Mouse (Mus musculus) kidney, postnatal 0 days (tissue): Measurements from ENCODE around the gene 1110002E22Rik. TPM values are rescaled to one million over a fixed set of nuclear protein-coding genes. Genes with fewer than 3 reads are reported as not detected.

ENCODE experiments used
- ATAC-seq: fragments of 200-750 bp; cut with Nextera tagmentation; replicated peaks from 2 replicates; pipeline ENCODE4 v1.8.0; 2017; ENCODE audit warnings: low read depth, moderate number of reproducible peaks, moderate TSS enrichment, moderate library complexity; ENCODE audit not compliant: low FRiP score
- DNase-seq: peaks from one replicate; pipeline ENCODE4 v3.0.0-alpha.2; 2016; ENCODE audit warnings: low spot score
- H3K27ac ChIP-seq: fragments of 300-500 bp; sonication (generic); 2 replicates; pipeline ENCODE4 v1.5.1; 2014; ENCODE audit warnings: mild to moderate bottlenecking
- H3K27me3 ChIP-seq: fragments of 300-500 bp; sonication (generic); 2 replicates; pipeline ENCODE4 v1.6.1; 2014; ENCODE audit warnings: low read length, mixed read lengths; ENCODE audit not compliant: insufficient read depth
- H3K36me3 ChIP-seq: fragments of 300-500 bp; sonication (generic); 2 replicates; pipeline ENCODE4 v1.6.1; 2014; ENCODE audit warnings: low read length, mixed read lengths; ENCODE audit not compliant: insufficient read depth
- H3K4me1 ChIP-seq: fragments of 300-500 bp; sonication (generic); replicated peaks from 2 replicates; pipeline ENCODE4 v1.6.1; 2014; ENCODE audit warnings: antibody characterized with exemption, low read length, mixed read lengths; ENCODE audit not compliant: insufficient read depth
- H3K4me2 ChIP-seq: fragments of 300-500 bp; sonication (generic); 2 replicates; pipeline ENCODE4 v1.6.1; 2014; ENCODE audit warnings: mild to moderate bottlenecking, low read length, moderate library complexity, mixed read lengths
- H3K4me3 ChIP-seq: fragments of 300-500 bp; sonication (generic); replicated peaks from 2 replicates; pipeline ENCODE4 v1.5.1; 2014; ENCODE audit warnings: low read depth, low read length
- H3K9ac ChIP-seq: fragments of 300-500 bp; sonication (generic); 2 replicates; pipeline ENCODE4 v1.6.1; 2014; ENCODE audit warnings: low read depth, low read length
- H3K9me3 ChIP-seq: fragments of 300-500 bp; sonication (generic); replicated peaks from 2 replicates; pipeline ENCODE4 v1.6.1; 2016; ENCODE audit warnings: low read length, inconsistent platforms, mixed read lengths
- CTCF ChIP-seq: IDR thresholded peaks from 2 replicates; pipeline ENCODE4 v1.5.1; 2016; ENCODE audit warnings: antibody characterized with exemption, low read depth, mild to moderate bottlenecking, moderate library complexity
- WGBS: fragments of 180-500 bp; shearing (Covaris S2); extraction: QIAGEN DNeasy Blood & Tissue Kit; methylation state at CpG from one replicate; pipeline ENCODE4 v1.1.7; 2014; 5-methylcytosine and 5-hydroxymethylcytosine counted together
- polyA plus RNA-seq: library from polyadenylated mRNA; unstranded; fragments of >200 nt; fragmentation: Nextera tagmentation; extraction: Ambion mirVana; gene quantifications from 2 replicates; pipeline ENCODE4 v1.2.1, GENCODE M21; 2015

1110002E22Rik gene
- polyA plus RNA-seq, 1 experiment from 2014 or later: 0.13 TPM

DNA sequence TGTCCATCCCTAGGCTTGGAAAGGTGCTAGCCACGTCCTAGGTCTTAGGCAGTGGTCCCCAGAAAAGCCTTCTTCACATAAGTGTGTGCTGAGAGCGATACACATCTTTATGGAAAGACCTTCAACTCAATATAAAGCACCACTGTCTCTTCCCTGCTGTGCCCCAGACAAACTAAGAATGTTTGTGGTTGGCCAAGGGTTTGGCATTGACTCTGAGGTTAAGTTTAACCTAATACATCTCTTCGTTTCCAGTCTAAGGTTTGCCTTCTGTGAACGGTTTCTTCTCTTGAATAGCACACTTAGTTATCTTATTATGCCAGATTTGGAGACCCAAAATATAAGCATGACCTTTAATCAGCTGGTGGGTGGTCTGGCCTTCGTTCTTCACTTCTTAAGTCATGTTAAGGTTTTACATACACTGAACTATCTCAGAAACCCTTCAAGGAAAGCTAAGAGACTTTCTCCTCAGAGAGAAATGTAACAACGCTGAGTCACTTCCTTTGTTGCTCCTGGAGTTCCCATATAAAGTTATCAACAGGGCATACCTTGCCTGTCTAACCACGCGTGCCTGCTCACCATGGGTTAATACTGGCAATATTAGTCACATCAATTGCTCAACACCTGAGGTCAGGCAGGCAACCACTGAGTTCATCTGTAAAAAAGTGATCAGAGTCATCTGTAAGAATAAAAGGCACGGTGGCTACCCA is 3.5 kb upstream of the 1110002E22Rik start:
- no peak for DNase-seq
- no peak overlapping the region for H3K9ac ChIP-seq
- no peak overlapping the region for H3K4me2 ChIP-seq
- no peak for ATAC-seq
- H3K27ac ChIP-seq: no peak overlapping the region
- H3K27me3 ChIP-seq: no peaks in the 10 kb centered on the region
- no peaks in the 10 kb centered on the region for H3K36me3 ChIP-seq
- 87% methylated on average over 9 of the region's 9 CpGs for WGBS
- H3K4me1 ChIP-seq: peaks cover 18% of the 10 kb centered on the region
- no peaks in the 10 kb centered on the region for H3K9me3 ChIP-seq
- H3K4me3 ChIP-seq: no peak overlapping the region
- no peak for TF ChIP-seq CTCF

DNA sequence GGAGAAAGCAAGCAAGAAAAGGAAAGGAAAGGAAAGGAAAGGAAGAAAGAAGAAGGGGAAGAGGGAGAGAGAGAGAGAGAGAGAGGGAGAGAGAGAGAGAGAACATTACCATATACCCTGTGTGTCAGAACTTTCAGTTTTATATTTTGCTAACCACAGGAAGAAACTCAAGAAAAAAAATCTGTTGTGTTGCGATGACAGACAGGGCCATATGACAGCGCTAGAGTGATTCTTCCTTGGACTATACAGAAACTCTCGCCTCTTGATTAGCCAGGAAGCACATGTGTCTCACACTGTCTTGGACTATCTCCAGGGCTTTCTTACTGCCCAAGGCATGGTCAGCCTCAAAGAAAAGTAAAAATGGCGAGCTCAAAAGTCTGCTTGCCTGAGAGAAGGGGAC is 2.2 kb upstream of the 1110002E22Rik start:
- H3K4me3 ChIP-seq: no peak overlapping the region
- no peaks in the 10 kb centered on the region for H3K9me3 ChIP-seq
- 76% methylated on average over 4 of the region's 4 CpGs for WGBS
- no peak overlapping the region for H3K27ac ChIP-seq
- no peak for TF ChIP-seq CTCF
- no peak overlapping the region for H3K9ac ChIP-seq
- no peak overlapping the region for H3K4me2 ChIP-seq
- no peak for DNase-seq
- H3K36me3 ChIP-seq: no peaks in the 10 kb centered on the region
- ATAC-seq: no peak
- no peaks in the 10 kb centered on the region for H3K27me3 ChIP-seq
- H3K4me1 ChIP-seq: peaks cover 22% of the 10 kb centered on the region

- WGBS: 20% methylated on average over 14 of the region's 14 CpGs
- no peak for ATAC-seq
- peak; percentile 64 for DNase-seq
Observed at GRCm38 (mm10) chr3:138063731-138064329, 1.0 kb upstream of the 1110002E22Rik start.

GRCm38 (mm10) chr3:138065930-138066329 is 1.1 kb downstream of the 1110002E22Rik start:
- H3K4me1 ChIP-seq: peaks cover 22% of the 10 kb centered on the region
- 48% methylated on average over 16 of the region's 16 CpGs for WGBS
- no peaks in the 10 kb centered on the region for H3K27me3 ChIP-seq
- no peak for DNase-seq
- H3K9ac ChIP-seq: no peak overlapping the region
- no peaks in the 10 kb centered on the region for H3K9me3 ChIP-seq
- no peak overlapping the region for H3K27ac ChIP-seq
- TF ChIP-seq CTCF: no peak
- H3K4me3 ChIP-seq: 0 out of 2 replicates have a peak overlapping the region, but pooled peaks have one; percentile 7
- H3K36me3 ChIP-seq: no peaks in the 10 kb centered on the region
- peak overlapping the region; percentile 53 for H3K4me2 ChIP-seq
- ATAC-seq: peak; percentile 12; the same call in 1 of the 2 replicates

More at GRCm38 (mm10) chr3:138063731-138064329, 1.0 kb upstream of the 1110002E22Rik start:
- Histone ChIP-seq H3K27me3 (no peaks in the 10 kb centered on the region), H3K4me2 (no peak overlapping the region), H3K9ac (no peak overlapping the region), H3K4me3 (no peak overlapping the region), H3K36me3 (no peaks in the 10 kb centered on the region), H3K27ac (no peak overlapping the region; the same call in 1 of the 2 replicates), H3K4me1 (peaks cover 22% of the 10 kb centered on the region), H3K9me3 (no peaks in the 10 kb centered on the region)
- no peak for TF ChIP-seq CTCF

DNA sequence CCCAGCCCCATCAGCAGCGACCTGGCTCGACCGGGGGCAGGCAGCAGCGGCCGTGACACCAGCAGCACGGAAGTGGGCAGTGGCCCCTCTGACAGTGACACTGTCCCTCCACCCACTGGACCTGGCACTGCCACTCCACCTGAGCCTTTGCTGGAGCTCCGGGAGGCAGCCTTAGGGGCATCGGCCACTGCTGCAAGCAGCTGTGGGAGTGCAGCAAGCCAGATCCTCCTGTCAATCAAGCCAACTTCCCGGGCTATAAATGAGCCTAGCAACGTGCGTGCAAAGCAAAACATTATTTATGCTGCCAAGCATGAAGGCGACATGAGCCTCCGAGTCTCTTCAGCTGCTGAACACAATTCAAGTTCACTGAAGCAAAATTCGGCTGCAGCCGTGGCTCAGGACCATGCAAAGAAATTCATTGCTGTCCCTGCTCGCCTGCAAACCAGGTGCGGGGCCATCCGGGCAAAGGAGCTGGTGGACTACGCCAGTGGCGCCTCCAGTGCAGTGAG is 1.6 kb downstream of the 1110002E22Rik start:
- no peaks in the 10 kb centered on the region for H3K27me3 ChIP-seq
- no peak overlapping the region for H3K27ac ChIP-seq
- ATAC-seq (peak; percentile 72), DNase-seq (peak; percentile 79)
- H3K4me3 ChIP-seq: 0 out of 2 replicates have a peak overlapping the region, but pooled peaks have one; percentile 7
- no peaks in the 10 kb centered on the region for H3K36me3 ChIP-seq
- whole genome bisulfite sequencing: 28% methylated on average over 20 of the region's 20 CpGs
- H3K4me2 ChIP-seq: peak overlapping the region; percentile 53
- no peaks in the 10 kb centered on the region for H3K9me3 ChIP-seq
- H3K9ac ChIP-seq: no peak overlapping the region
- H3K4me1 ChIP-seq: peaks cover 22% of the 10 kb centered on the region
- no peak for TF ChIP-seq CTCF

DNA sequence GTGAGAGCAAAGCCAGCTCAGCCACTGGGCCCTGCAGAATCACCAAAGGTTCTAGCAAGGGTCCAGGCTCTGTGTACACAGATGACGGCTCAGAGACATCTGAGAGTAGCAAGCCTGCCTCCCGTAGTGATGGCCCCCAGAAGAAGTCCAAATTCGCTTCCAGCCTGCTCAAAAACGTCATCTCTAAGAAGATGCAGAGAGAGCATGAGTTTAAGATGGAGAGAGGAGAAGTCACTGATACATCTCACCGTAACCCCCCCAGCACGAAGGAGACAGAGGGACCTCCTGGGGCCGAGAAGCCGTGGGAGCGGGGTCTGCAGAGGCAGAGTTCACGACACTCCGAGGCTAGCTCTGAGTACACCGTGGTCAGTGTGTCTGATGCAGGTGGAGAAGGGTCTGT is 2.4 kb downstream of the 1110002E22Rik start, which contains the start of gene Gm5105:
Gene Gm5105 (minus strand): TSS at position 101 of the 400 bp plus-strand sequence.
- no peak for DNase-seq
- TF ChIP-seq CTCF: no peak
- 91% methylated on average over 12 of the region's 12 CpGs for WGBS
- Histone ChIP-seq H3K4me3 (0 out of 2 replicates have a peak within 1 kb of the TSS, but pooled peaks have one; percentile 7), H3K27ac (no peak within 1 kb of the TSS), H3K9ac (no peak within 1 kb of the TSS), H3K9me3 (no peaks in the 10 kb centered on the region), H3K4me2 (peak within 1 kb of the TSS; percentile 53), H3K4me1 (peaks cover 22% of the 10 kb centered on the region), H3K36me3 (no peaks in the 10 kb centered on the region), H3K27me3 (no peaks in the 10 kb centered on the region)
- ATAC-seq: no peak
